Mouse (Mus musculus) lung, embryonic 16.5 days (tissue): ENCODE data around the gene Nexn. TPM values are rescaled to one million over a fixed set of nuclear protein-coding genes. Genes with fewer than 3 reads are reported as not detected.

Experiments used
- ATAC-seq: fragments of 200-750 bp; cut with Nextera tagmentation; 2 replicates; pipeline ENCODE4 v1.8.0; 2017; ENCODE audit warnings: low read depth, mild to moderate bottlenecking, moderate library complexity
- H3K27ac ChIP-seq: fragments of 300-500 bp; sonication (generic); 2 replicates; pipeline ENCODE4 v1.5.1; 2014; ENCODE audit warnings: mild to moderate bottlenecking, control low read depth, low read length
- H3K27me3 ChIP-seq: fragments of 300-500 bp; sonication (generic); 2 replicates; pipeline ENCODE4 v1.6.1; 2014; ENCODE audit warnings: low read depth, low read length, mixed read lengths; ENCODE audit not compliant: control insufficient read depth, insufficient read depth
- H3K36me3 ChIP-seq: fragments of 300-500 bp; sonication (generic); 2 replicates; pipeline ENCODE4 v1.6.1; 2014; ENCODE audit warnings: low read length; ENCODE audit not compliant: control insufficient read depth, insufficient read depth
- H3K4me1 ChIP-seq: fragments of 300-500 bp; sonication (generic); replicated peaks from 2 replicates; pipeline ENCODE4 v1.6.1; 2014; ENCODE audit warnings: low read length, mixed read lengths; ENCODE audit not compliant: control insufficient read depth, insufficient read depth
- H3K4me2 ChIP-seq: fragments of 300-500 bp; sonication (generic); 2 replicates; pipeline ENCODE4 v1.6.1; 2014; ENCODE audit warnings: low read depth, low read length, control low read depth
- H3K4me3 ChIP-seq: fragments of 300-500 bp; sonication (generic); 2 replicates; pipeline ENCODE4 v1.5.1; 2014; ENCODE audit warnings: mild to moderate bottlenecking, low read length, control low read depth
- H3K9ac ChIP-seq: fragments of 300-500 bp; sonication (generic); 2 replicates; pipeline ENCODE4 v1.6.1; 2014; ENCODE audit warnings: low read length, control low read depth
- H3K9me3 ChIP-seq: fragments of 300-500 bp; sonication (generic); 2 replicates; pipeline ENCODE4 v1.6.1; 2016; ENCODE audit warnings: low read length; ENCODE audit not compliant: control insufficient read depth
- WGBS: fragments of 180-500 bp; shearing (Covaris S2); extraction: QIAGEN DNeasy Blood & Tissue Kit; methylation state at CpG from one replicate; pipeline ENCODE4 v1.1.7; 2014; 5-methylcytosine and 5-hydroxymethylcytosine counted together
- polyA plus RNA-seq: library from polyadenylated mRNA; unstranded; fragments of >200 nt; fragmentation: Nextera tagmentation; extraction: Ambion mirVana; gene quantifications from 2 replicates; pipeline ENCODE4 v1.2.1, GENCODE M21; 2015

The Nexn gene
- polyA plus RNA-seq, 1 experiment from 2014 or later, result 79.2 TPM

DNA sequence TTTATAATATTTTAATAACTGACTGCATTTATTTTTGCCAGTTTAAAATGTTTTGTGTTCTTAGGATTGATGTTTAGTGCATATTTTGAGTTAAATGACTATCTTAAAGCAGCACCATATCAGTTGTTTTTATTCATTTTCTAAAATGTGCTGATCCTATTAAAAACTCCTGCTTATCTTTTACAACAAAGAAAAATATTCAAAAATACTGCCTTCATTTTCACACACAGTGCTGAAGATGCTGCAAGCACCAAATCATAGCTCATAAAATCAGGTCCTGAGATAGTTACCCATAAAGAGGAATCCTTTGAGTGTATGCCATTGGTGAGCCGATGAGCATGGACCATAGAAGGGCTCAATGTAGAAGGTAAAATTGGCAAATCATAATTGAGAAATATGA lies 30.9 kb downstream of the Nexn start:
- 73% methylated on average over 1 of the region's 1 CpGs for WGBS
- Histone ChIP-seq H3K9me3 (no peaks in the 10 kb centered on the region), H3K9ac (no peak overlapping the region), H3K27me3 (no peaks in the 10 kb centered on the region), H3K36me3 (peaks cover 40% of the 10 kb centered on the region), H3K27ac (no peak overlapping the region), H3K4me2 (no peak overlapping the region), H3K4me3 (no peak overlapping the region), H3K4me1 (no peaks in the 10 kb centered on the region)
- no peak for ATAC-seq

DNA sequence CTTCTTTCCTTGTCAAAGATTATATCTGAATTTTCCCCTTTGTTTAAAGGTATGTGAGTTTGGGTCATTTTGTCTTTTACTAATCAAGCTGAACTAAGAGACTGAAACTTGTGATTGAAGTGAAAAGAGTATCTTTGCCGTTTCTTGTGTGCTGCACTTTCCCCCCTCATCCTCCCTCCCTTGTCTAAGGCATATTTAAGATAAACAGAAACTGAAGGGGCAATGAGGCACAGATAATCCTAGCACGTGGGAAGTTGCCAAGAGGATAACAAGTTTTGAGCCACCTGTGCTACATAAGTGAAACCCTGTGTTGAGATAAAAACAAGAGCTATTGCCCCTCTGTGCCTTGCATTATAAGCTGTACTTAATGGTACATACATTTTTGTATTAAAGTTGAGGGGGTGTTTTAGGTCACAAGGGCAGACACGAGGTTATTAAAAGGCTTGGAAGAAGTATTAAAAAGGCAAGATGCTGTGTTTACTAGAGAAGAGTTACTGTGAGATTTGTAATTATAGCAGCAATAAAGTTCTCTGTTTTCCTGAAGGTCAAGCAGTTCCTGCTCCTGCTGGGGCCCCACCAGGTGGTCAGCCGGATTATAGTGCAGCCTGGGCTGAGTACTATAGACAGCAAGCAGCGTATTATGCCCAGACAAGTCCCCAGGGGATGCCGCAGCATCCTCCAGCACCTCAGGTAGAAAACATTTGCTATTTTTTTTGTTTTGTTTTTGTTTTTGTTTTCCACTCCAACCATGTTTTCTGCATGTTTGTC lies 34.6 kb downstream of the Nexn start:
- no peaks in the 10 kb centered on the region for H3K4me1 ChIP-seq
- ATAC-seq, result no peak
- no peak overlapping the region for H3K9ac ChIP-seq
- peaks cover 36% of the 10 kb centered on the region for H3K36me3 ChIP-seq
- H3K27ac ChIP-seq, result no peak overlapping the region
- H3K4me3 ChIP-seq, result no peak overlapping the region
- H3K4me2 ChIP-seq, result no peak overlapping the region
- H3K27me3 ChIP-seq, result no peaks in the 10 kb centered on the region
- no peaks in the 10 kb centered on the region for H3K9me3 ChIP-seq
- 57% methylated on average over 6 of the region's 6 CpGs for WGBS

DNA sequence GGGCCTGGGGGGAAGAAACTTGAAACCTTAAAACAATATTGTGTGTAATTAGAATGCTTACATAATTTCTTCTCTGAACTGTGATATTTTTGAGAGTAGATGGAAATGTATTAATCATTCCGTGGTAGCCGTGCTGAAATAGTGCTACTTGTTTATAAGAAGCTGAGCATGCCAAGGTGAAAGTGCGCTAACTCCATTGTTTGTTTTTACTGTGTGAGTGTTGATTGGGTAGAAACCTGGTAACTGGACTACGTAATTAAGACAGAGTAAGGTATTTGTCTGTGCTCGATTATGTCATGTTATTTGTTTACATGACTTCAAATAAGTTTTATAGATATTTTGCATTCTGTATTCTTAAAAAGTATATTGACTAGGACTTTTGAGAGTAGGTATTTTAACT lies 36.9 kb downstream of the Nexn start:
- ATAC-seq, result no peak
- Histone ChIP-seq H3K36me3 (peaks cover 47% of the 10 kb centered on the region), H3K9ac (no peak overlapping the region), H3K27me3 (no peaks in the 10 kb centered on the region), H3K4me3 (no peak overlapping the region), H3K4me1 (no peaks in the 10 kb centered on the region), H3K4me2 (no peak overlapping the region), H3K9me3 (no peaks in the 10 kb centered on the region), H3K27ac (no peak overlapping the region)
- WGBS, result 72% methylated on average over 5 of the region's 5 CpGs

DNA sequence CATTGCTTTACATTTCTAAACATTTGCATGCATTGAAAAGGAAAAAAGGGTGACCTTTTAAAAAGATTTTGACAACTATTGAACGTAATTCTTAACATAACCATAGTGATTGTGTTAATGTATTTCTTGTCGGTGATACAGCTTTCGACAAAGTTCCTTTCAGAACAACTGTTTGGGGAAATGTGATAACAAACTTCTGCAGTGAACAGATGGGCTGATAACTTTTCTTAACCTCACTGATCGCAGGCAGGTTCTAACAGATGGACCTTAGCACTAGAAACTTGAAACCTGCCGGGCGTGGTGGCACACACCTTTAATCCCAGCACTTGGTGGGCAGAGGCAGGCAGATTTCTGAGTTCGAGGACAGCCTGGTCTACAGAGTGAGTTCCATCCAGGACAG lies 37.3 kb downstream of the Nexn start:
- H3K36me3 ChIP-seq, result peaks cover 51% of the 10 kb centered on the region
- H3K4me3 ChIP-seq, result no peak overlapping the region
- 89% methylated on average over 7 of the region's 7 CpGs for WGBS
- H3K27me3 ChIP-seq, result no peaks in the 10 kb centered on the region
- no peaks in the 10 kb centered on the region for H3K4me1 ChIP-seq
- H3K27ac ChIP-seq, result no peak overlapping the region
- no peak overlapping the region for H3K4me2 ChIP-seq
- no peak overlapping the region for H3K9ac ChIP-seq
- no peaks in the 10 kb centered on the region for H3K9me3 ChIP-seq
- no peak for ATAC-seq

DNA sequence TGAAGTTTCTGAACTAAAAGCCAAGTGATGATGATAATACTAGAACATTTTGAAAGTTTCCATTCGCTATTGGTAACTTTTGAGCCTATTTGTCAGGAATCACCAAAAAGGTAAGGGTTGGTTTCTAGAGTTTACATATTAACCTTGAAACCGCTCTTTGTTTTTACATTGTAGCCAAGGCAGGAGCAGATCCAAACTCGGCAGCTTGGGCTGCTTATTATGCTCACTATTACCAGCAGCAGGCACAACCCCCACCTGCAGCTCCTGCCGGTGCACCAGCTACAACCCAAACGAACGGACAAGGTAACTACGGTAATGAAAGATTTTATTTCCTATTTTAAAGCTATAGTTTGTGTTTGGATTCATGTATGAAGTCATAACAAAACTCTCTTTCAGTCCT lies 40.2 kb downstream of the Nexn start:
- ATAC-seq, result no peak
- Histone ChIP-seq H3K4me2 (no peak overlapping the region), H3K27ac (no peak overlapping the region)

DNA sequence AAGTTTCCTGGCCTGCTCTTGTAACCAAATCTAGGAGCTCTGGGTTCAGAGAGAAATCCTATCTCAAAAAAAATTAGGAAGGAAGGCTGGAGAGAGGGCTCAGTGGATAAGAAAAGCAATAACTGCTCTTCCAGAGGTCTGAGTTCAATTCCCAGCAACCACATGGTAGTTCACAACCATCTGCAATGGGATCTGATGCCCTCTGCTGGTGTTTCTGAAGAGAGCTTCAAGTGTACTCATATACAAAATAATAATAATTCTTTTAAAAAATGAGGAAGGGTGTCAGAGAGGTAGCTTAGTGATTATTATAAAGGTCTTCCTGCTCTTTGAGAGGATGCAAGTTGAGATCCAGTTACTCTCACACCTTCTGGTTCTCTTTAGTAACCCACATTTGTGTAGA lies 41.2 kb downstream of the Nexn start:
- H3K9ac ChIP-seq, result no peak overlapping the region

More for the DNA sequence above, 40.2 kb downstream of the Nexn start:
- Histone ChIP-seq H3K9ac (no peak overlapping the region), H3K36me3 (peaks cover 60% of the 10 kb centered on the region), H3K4me1 (no peaks in the 10 kb centered on the region), H3K9me3 (no peaks in the 10 kb centered on the region), H3K4me3 (no peak overlapping the region), H3K27me3 (no peaks in the 10 kb centered on the region)
- 87% methylated on average over 7 of the region's 7 CpGs for WGBS

DNA sequence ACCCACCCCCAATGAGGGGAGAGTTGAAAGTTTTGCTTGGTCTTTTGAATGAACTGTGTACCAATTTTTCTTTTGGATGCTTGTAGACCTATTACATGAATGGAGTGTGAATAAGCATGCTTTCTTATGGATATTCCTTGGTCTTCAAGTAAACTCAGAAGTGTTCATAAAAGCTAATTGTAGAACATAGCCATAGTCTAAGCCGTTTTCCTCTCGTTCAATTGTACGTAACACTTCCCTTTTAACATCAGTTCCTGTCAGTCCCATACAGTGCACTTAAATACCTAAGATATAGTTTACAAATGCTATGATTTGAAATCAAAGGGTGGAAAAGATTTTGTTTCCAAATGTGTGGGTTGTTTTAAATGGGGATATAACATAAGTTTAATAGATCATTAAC lies 52.7 kb downstream of the Nexn start:
- H3K4me1 ChIP-seq, result peaks cover 19% of the 10 kb centered on the region
- H3K36me3 ChIP-seq, result peaks cover 18% of the 10 kb centered on the region
- H3K27me3 ChIP-seq, result no peaks in the 10 kb centered on the region
- H3K9me3 ChIP-seq, result no peaks in the 10 kb centered on the region
- no peak overlapping the region for H3K9ac ChIP-seq
- WGBS, result 18% methylated on average over 3 of the region's 3 CpGs
- H3K27ac ChIP-seq, result no peak overlapping the region
- peak overlapping the region; percentile 28 for H3K4me3 ChIP-seq
- ATAC-seq, result no peak
- H3K4me2 ChIP-seq, result peak overlapping the region; percentile 62

More for the DNA sequence above, 41.2 kb downstream of the Nexn start:
- H3K27me3 ChIP-seq, result no peaks in the 10 kb centered on the region
- H3K4me3 ChIP-seq, result no peak overlapping the region
- no peak overlapping the region for H3K27ac ChIP-seq
- H3K9me3 ChIP-seq, result no peaks in the 10 kb centered on the region
- no peak overlapping the region for H3K4me2 ChIP-seq
- no peak for ATAC-seq
- H3K36me3 ChIP-seq, result peaks cover 67% of the 10 kb centered on the region
- H3K4me1 ChIP-seq, result no peaks in the 10 kb centered on the region

DNA sequence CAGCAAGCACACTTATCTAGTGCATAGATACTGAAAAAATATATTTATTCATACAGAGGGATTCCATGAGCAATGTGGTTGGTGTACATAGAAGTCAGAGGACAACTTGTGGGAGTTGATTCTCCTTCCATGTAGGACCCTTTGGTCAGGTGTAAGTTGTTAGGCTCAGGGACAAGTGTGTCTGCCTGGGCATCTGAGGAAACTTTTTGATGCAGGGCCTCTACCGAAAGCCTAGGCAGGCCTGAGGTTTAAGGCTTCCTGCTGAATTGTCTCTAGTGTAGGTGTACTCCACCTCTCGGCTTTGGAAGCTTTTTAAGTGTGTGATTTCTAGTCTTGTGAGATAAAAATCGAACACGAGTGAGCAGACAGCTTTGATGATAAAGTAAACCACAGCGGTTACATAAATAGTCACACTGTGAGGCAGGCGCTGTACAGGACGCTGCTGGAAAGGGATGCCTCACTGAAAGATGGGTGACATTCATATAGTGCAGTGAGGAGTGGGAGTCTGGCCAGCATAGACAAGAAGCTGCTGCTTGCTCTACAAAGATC lies 54.3 kb downstream of the Nexn start:
- Histone ChIP-seq H3K4me3 (peak overlapping the region; percentile 94), H3K4me2 (peak overlapping the region; percentile 62), H3K9ac (peak overlapping the region; percentile 100), H3K27me3 (no peaks in the 10 kb centered on the region), H3K4me1 (peaks cover 19% of the 10 kb centered on the region), H3K9me3 (no peaks in the 10 kb centered on the region), H3K27ac (peak overlapping the region; percentile 97), H3K36me3 (peaks cover 6% of the 10 kb centered on the region)
- 1% methylated on average over 7 of the region's 7 CpGs for WGBS
- no peak for ATAC-seq

DNA sequence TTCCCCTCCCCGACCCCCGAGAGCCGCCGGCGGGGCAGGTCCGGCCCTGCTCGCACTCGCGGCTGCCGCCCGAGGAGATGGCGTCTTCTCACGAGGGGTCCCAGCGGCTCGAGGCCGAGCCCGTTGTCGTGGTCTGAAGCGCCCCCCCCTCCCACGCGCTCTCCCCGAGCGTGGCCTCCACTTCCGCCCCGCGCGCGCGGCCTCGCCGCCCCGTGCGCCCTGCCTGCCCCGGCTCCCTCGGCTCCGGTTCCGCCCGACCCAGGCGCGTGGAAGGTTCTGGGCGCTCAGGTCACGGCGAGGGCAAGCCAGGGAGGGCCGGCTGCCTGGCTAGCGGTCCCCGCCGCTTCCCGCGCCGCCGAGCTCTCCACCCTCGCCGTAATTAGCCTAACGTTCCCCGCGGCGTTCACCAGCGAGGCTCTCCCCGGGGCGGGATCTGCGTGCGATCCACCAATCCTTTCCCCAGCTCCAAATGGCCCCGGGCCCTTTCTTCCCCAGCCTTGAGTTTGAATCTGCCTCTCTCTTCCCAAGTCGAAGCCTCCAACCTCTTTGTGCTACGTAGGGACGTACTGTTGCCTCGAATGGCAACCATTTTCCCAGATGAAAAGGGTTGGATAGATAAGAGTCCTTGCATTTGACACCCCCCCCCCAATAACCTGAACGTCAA lies 55.3 kb downstream of the Nexn start:
- H3K4me1 ChIP-seq, result peaks cover 19% of the 10 kb centered on the region
- under 1% methylated on average over 63 of the region's 68 CpGs for WGBS
- peaks cover 2% of the 10 kb centered on the region; the same call in 1 of the 2 replicates for H3K36me3 ChIP-seq
- peak; percentile 70 for ATAC-seq
- H3K4me2 ChIP-seq, result peak overlapping the region; percentile 62
- H3K27ac ChIP-seq, result peak overlapping the region; percentile 97
- H3K4me3 ChIP-seq, result peak overlapping the region; percentile 94
- no peaks in the 10 kb centered on the region for H3K27me3 ChIP-seq
- H3K9ac ChIP-seq, result peak overlapping the region; percentile 100
- H3K9me3 ChIP-seq, result no peaks in the 10 kb centered on the region
